ENCODE assay signal across 27 mouse cellular contexts in genomic region chr7:72788261-72788660, GRCm38 (mm10).
DNase-seq lines count a peak whose midpoint lies in the region; ATAC-seq lines count a peak whose summit lies in the region.
"Had no signal": no experiment of that assay in that cellular context is flagged by ENCODE, and none has a peak within 500 bp of the region (broad histone marks: within the 10 kb centered on the region; RNA-seq: fewer than 3 reads in every experiment).

No protein-coding gene starts in this region.

- ATAC-seq in hindbrain, embryonic 11.5 days (ENCODE audit: low FRiP score) = no peak
- ATAC-seq in hindbrain, embryonic 16.5 days = no peak
- peak; percentile 33; the same call in 1 of the 2 replicates for ATAC-seq in embryonic facial prominence, embryonic 14.5 days (ENCODE audit: low read depth)
- ATAC-seq: forebrain, embryonic 15.5 days; lung, postnatal 0 days; midbrain, embryonic 15.5 days had no signal

- 48% methylated on average over 2 of the region's 2 CpGs for WGBS in hindbrain, embryonic 11.5 days
- 47% methylated on average over 2 of the region's 2 CpGs for WGBS in hindbrain, embryonic 16.5 days
- WGBS in embryonic facial prominence, embryonic 14.5 days = 26% methylated on average over 2 of the region's 2 CpGs

- peak; percentile 6 for DNase-seq in hindbrain, embryonic 11.5 days (ENCODE audit: low spot score)
- peak; percentile 37 for DNase-seq in 3T3-L1 (ENCODE audit: low read depth, low spot score)
- peak; percentile 3 for DNase-seq in embryo, embryonic 10 days (ENCODE audit: low spot score)
- DNase-seq in embryonic facial prominence, embryonic 14.5 days (ENCODE audit: low spot score) = peak; percentile 78
- DNase-seq in spleen, postnatal 14 days (ENCODE audit: low spot score in 2 of 2) = no peak
- no peak for DNase-seq in kidney, adult 11 months
- no peak for DNase-seq in thymus, postnatal 0 days (ENCODE audit: low spot score)
- DNase-seq: adrenal gland, adult 8-10 months; cerebellum, adult 2 months; cerebellum, postnatal 14 days; heart, adult 2 months; heart, postnatal 4 days; kidney, adult 2 months; kidney, postnatal 10 days; layer of hippocampus, postnatal 36 days; left cerebral cortex, postnatal 4 days; lung, postnatal 4 days; thymus, postnatal 14 days had no signal

- H3K4me3 ChIP-seq in hindbrain, embryonic 11.5 days (ENCODE audit: low read depth, low read length) = no peak overlapping the region
- no peak overlapping the region for H3K4me3 ChIP-seq in hindbrain, embryonic 16.5 days (ENCODE audit: low read length)
- H3K4me3 ChIP-seq in embryonic facial prominence, embryonic 14.5 days (ENCODE audit: low read depth, low read length) = no peak overlapping the region
- H3K4me3 ChIP-seq: forebrain, embryonic 10.5 days; forebrain, embryonic 15.5 days; heart, adult 2 months; heart, embryonic 12.5 days; hindbrain, embryonic 15.5 days; megakaryocyte, embryonic 14.5 days; midbrain, embryonic 15.5 days; stomach, embryonic 15.5 days had no signal

- H3K9me3 ChIP-seq in hindbrain, embryonic 11.5 days (ENCODE audit: control insufficient read depth, low read length) = no peaks in the 10 kb centered on the region
- H3K9me3 ChIP-seq in hindbrain, embryonic 16.5 days (ENCODE audit: control insufficient read depth, low read length) = no peaks in the 10 kb centered on the region
- no peaks in the 10 kb centered on the region for H3K9me3 ChIP-seq in embryonic facial prominence, embryonic 14.5 days (ENCODE audit: control insufficient read depth, low read length)
- H3K9me3 ChIP-seq: forebrain, embryonic 10.5 days; forebrain, embryonic 15.5 days; heart, embryonic 12.5 days; hindbrain, embryonic 15.5 days; midbrain, embryonic 15.5 days; stomach, embryonic 15.5 days had no signal

- H3K27me3 ChIP-seq in hindbrain, embryonic 11.5 days (ENCODE audit: control insufficient read depth, insufficient read depth, low read length) = no peaks in the 10 kb centered on the region
- H3K27me3 ChIP-seq in hindbrain, embryonic 16.5 days (replicated peaks; ENCODE audit: control insufficient read depth, insufficient read depth, low read length) = no peaks in the 10 kb centered on the region
- H3K27me3 ChIP-seq in embryonic facial prominence, embryonic 14.5 days (replicated peaks; ENCODE audit: control insufficient read depth, insufficient read depth, low read length) = no peaks in the 10 kb centered on the region
- H3K27me3 ChIP-seq: forebrain, embryonic 15.5 days; heart, embryonic 12.5 days; hindbrain, embryonic 15.5 days; megakaryocyte, embryonic 14.5 days; midbrain, embryonic 15.5 days; stomach, embryonic 15.5 days had no signal

- no peaks in the 10 kb centered on the region for H3K4me1 ChIP-seq in hindbrain, embryonic 11.5 days (replicated peaks; ENCODE audit: control insufficient read depth, insufficient read depth, low read length)
- H3K4me1 ChIP-seq in hindbrain, embryonic 16.5 days (ENCODE audit: control insufficient read depth, insufficient read depth, low read depth, low read length) = no peaks in the 10 kb centered on the region
- H3K4me1 ChIP-seq in embryonic facial prominence, embryonic 14.5 days (ENCODE audit: control insufficient read depth, insufficient read depth, low read length) = no peaks in the 10 kb centered on the region
- H3K4me1 ChIP-seq: forebrain, embryonic 15.5 days; hindbrain, embryonic 15.5 days; megakaryocyte, embryonic 14.5 days; midbrain, embryonic 15.5 days; stomach, embryonic 15.5 days had no signal

- H3K9ac ChIP-seq in hindbrain, embryonic 11.5 days (ENCODE audit: low read depth, low read length) = no peak overlapping the region
- no peak overlapping the region for H3K9ac ChIP-seq in hindbrain, embryonic 16.5 days (ENCODE audit: low read depth, low read length)
- H3K9ac ChIP-seq in embryonic facial prominence, embryonic 14.5 days (ENCODE audit: low read depth, low read length) = no peak overlapping the region
- H3K9ac ChIP-seq: forebrain, embryonic 15.5 days; heart, embryonic 12.5 days; hindbrain, embryonic 15.5 days; midbrain, embryonic 15.5 days; stomach, embryonic 15.5 days had no signal

- H3K27ac ChIP-seq in hindbrain, embryonic 11.5 days (ENCODE audit: low read depth, low read length) = no peak overlapping the region
- H3K27ac ChIP-seq in hindbrain, embryonic 16.5 days (ENCODE audit: low read depth, low read length) = no peak overlapping the region
- no peak overlapping the region for H3K27ac ChIP-seq in embryonic facial prominence, embryonic 14.5 days (replicated peaks; ENCODE audit: low read depth, low read length)
- H3K27ac ChIP-seq: forebrain, embryonic 10.5 days; forebrain, embryonic 15.5 days; heart, adult 2 months; hindbrain, embryonic 15.5 days; midbrain, embryonic 15.5 days; stomach, embryonic 15.5 days had no signal

- H3K4me2 ChIP-seq in hindbrain, embryonic 11.5 days (replicated peaks; ENCODE audit: low read depth, low read length) = no peak overlapping the region
- no peak overlapping the region for H3K4me2 ChIP-seq in hindbrain, embryonic 16.5 days (ENCODE audit: low read length)
- H3K4me2 ChIP-seq in embryonic facial prominence, embryonic 14.5 days (ENCODE audit: low read depth, low read length) = no peak overlapping the region
- H3K4me2 ChIP-seq: forebrain, embryonic 15.5 days; heart, embryonic 12.5 days; hindbrain, embryonic 15.5 days; midbrain, embryonic 15.5 days; stomach, embryonic 15.5 days had no signal

- no peaks in the 10 kb centered on the region for H3K36me3 ChIP-seq in hindbrain, embryonic 11.5 days (ENCODE audit: control insufficient read depth, insufficient read depth, low read length)
- no peaks in the 10 kb centered on the region for H3K36me3 ChIP-seq in hindbrain, embryonic 16.5 days (ENCODE audit: control insufficient read depth, insufficient read depth, low read length)
- no peaks in the 10 kb centered on the region for H3K36me3 ChIP-seq in embryonic facial prominence, embryonic 14.5 days (ENCODE audit: control insufficient read depth, insufficient read depth, low read length)
- H3K36me3 ChIP-seq: forebrain, embryonic 10.5 days; forebrain, embryonic 15.5 days; heart, embryonic 12.5 days; hindbrain, embryonic 15.5 days; midbrain, embryonic 15.5 days; stomach, embryonic 15.5 days had no signal

Comparison
In these comparisons a context has a peak if more than half of its experiments do, and no peak if none do; other contexts are left out.
1. DNase-seq: peak in hindbrain, embryonic 11.5 days (single experiment), 3T3-L1 (single experiment), embryo, embryonic 10 days (single experiment) and embryonic facial prominence, embryonic 14.5 days (single experiment); none in spleen, postnatal 14 days (0 of 2), kidney, adult 11 months (single experiment) and thymus, postnatal 0 days (single experiment).